Mouse (Mus musculus) hindbrain, embryonic 16.5 days (tissue): ENCODE data around the gene Obox8. TPM values are rescaled to one million over a fixed set of nuclear protein-coding genes. Genes with fewer than 3 reads are reported as not detected.

Source experiments
- ATAC-seq: fragments of 200-750 bp; cut with Nextera tagmentation; 2 replicates; pipeline ENCODE4 v1.8.0; 2017; ENCODE audit warnings: moderate TSS enrichment, moderate library complexity
- H3K27ac ChIP-seq: fragments of 300-500 bp; sonication (generic); 2 replicates; pipeline ENCODE4 v1.5.1; 2014; ENCODE audit warnings: low read depth, mild to moderate bottlenecking, control low read depth, low read length, moderate library complexity
- H3K27me3 ChIP-seq: fragments of 300-500 bp; sonication (generic); replicated peaks from 2 replicates; pipeline ENCODE4 v1.6.1; 2014; ENCODE audit warnings: low read length; ENCODE audit not compliant: control insufficient read depth, insufficient read depth
- H3K36me3 ChIP-seq: fragments of 300-500 bp; sonication (generic); 2 replicates; pipeline ENCODE4 v1.6.1; 2014; ENCODE audit warnings: mild to moderate bottlenecking, low read length, moderate library complexity, mixed read lengths; ENCODE audit not compliant: control insufficient read depth, insufficient read depth
- H3K4me1 ChIP-seq: fragments of 300-500 bp; sonication (generic); 2 replicates; pipeline ENCODE4 v1.6.1; 2014; ENCODE audit warnings: low read depth, low read length; ENCODE audit not compliant: control insufficient read depth, insufficient read depth
- H3K4me2 ChIP-seq: fragments of 300-500 bp; sonication (generic); 2 replicates; pipeline ENCODE4 v1.6.1; 2014; ENCODE audit warnings: mild to moderate bottlenecking, low read length, control low read depth, moderate library complexity
- H3K4me3 ChIP-seq: fragments of 300-500 bp; sonication (generic); 2 replicates; pipeline ENCODE4 v1.5.1; 2014; ENCODE audit warnings: mild to moderate bottlenecking, low read length, control low read depth, moderate library complexity
- H3K9ac ChIP-seq: fragments of 300-500 bp; sonication (generic); 2 replicates; pipeline ENCODE4 v1.6.1; 2014; ENCODE audit warnings: low read depth, mild to moderate bottlenecking, control low read depth, low read length, moderate library complexity
- H3K9me3 ChIP-seq: fragments of 300-500 bp; sonication (generic); 2 replicates; pipeline ENCODE4 v1.6.1; 2014; ENCODE audit warnings: mild to moderate bottlenecking, low read length, moderate library complexity; ENCODE audit not compliant: control insufficient read depth
- WGBS: fragments of 180-500 bp; shearing (Covaris S2); extraction: QIAGEN DNeasy Blood & Tissue Kit; methylation state at CpG from one replicate; pipeline ENCODE4 v1.1.7; 2014; 5-methylcytosine and 5-hydroxymethylcytosine counted together
- polyA plus RNA-seq: library from polyadenylated mRNA; unstranded; fragments of >200 nt; fragmentation: Nextera tagmentation; extraction: Ambion mirVana; gene quantifications from 2 replicates; pipeline ENCODE4 v1.2.1, GENCODE M21; 2015

Gene Obox8
- polyA plus RNA-seq = not detected in 2 replicates

DNA sequence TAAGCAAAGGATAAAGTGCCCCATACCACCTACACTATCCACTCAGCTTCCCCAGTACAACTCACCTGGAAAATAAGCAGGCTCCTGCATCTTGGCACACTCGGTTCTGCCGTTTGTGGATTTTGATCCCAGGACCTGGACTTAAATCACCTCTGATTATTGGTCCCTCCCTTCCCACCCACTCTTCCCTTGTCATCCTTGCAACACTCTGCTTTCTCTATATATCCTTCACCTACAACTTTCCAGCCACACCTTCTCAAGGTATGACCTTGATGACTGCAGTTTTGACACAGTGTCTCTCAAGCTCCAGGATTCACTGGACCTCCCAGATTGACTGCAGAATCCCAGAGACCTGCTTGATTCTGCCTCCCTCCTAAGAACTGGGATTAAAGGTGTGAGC, at the start of gene Obox8:
Gene Obox8 (minus strand): TSS at position 101 of the 400 bp plus-strand sequence.
- 74% methylated on average over 2 of the region's 2 CpGs for WGBS
- no peaks in the 10 kb centered on the region for H3K27me3 ChIP-seq
- H3K9ac ChIP-seq = no peak within 1 kb of the TSS
- no peaks in the 10 kb centered on the region for H3K4me1 ChIP-seq
- no peak within 1 kb of the TSS for H3K4me3 ChIP-seq
- no peaks in the 10 kb centered on the region for H3K36me3 ChIP-seq
- ATAC-seq = no peak
- no peak within 1 kb of the TSS for H3K27ac ChIP-seq
- peaks cover 33% of the 10 kb centered on the region for H3K9me3 ChIP-seq
- no peak within 1 kb of the TSS for H3K4me2 ChIP-seq

DNA sequence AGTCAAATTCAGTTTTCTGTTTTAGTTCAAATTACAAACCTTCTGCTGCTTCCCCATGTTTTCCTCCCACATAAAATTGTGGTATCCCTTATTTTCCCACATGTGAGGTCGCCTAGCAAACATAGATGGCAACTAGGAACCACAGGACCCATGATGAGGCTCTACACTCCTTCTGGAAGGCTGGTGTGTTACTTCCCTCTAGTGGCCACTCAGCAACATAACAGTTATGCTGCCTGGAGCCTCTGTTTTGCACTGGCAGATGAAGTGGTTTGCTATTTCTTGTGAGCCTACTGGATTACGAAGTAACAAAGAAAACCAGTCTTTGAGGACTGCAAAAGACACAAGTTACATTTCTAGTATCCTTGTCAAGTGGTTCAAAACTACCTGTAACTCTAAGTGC, 16.1 kb downstream of the Obox8 start:
- whole genome bisulfite sequencing = 36% methylated on average over 2 of the region's 2 CpGs
- no peak overlapping the region for H3K9ac ChIP-seq
- H3K4me1 ChIP-seq = no peaks in the 10 kb centered on the region
- H3K4me3 ChIP-seq = no peak overlapping the region
- H3K9me3 ChIP-seq = peaks cover 6% of the 10 kb centered on the region
- H3K27me3 ChIP-seq = no peaks in the 10 kb centered on the region
- H3K27ac ChIP-seq = no peak overlapping the region
- H3K4me2 ChIP-seq = no peak overlapping the region
- ATAC-seq = no peak
- no peaks in the 10 kb centered on the region for H3K36me3 ChIP-seq

DNA sequence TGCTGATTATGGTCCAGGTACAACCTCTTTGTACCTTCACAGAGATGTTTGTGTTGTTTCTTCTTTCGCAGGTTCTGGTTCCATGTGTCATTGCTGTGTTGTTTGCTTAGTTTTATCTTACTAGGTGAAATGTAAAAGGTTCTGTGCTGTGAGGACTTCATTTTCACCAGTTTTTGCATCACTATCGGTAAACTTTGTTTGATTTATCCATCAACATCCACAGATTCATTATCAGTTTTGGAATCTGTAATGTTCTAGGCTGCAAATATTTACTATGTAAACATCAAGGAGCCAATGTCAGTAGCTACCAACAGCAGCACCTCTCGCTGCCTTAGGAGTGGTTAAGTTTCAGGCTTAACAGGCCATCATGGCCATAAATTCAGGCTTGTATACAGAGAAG, 24.7 kb downstream of the Obox8 start:
- 91% methylated on average over 3 of the region's 3 CpGs for WGBS
- Histone ChIP-seq H3K36me3 (no peaks in the 10 kb centered on the region), H3K27me3 (no peaks in the 10 kb centered on the region), H3K4me1 (no peaks in the 10 kb centered on the region), H3K9ac (no peak overlapping the region), H3K27ac (no peak overlapping the region), H3K4me3 (no peak overlapping the region), H3K9me3 (peaks cover 19% of the 10 kb centered on the region), H3K4me2 (no peak overlapping the region)
- no peak for ATAC-seq

DNA sequence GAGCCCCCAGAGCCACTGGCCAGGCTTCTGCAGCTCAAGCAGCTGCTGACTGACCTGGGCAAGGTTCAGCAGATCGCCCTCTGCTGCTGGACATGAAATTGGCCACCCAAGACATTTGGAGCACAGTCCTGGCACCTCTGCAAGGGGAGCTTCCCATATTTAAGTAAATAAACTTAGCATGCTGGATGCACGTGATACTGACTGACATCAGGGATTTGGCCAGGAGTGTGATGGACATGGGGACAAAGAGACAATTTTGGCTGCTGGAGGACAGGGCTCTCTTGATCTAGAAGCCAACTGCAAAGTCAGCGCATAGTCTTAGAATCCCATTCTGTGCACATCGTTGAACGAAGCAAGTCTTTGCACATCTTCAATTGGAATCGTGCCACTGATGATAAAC, 25.8 kb downstream of the Obox8 start:
- ATAC-seq = no peak
- no peaks in the 10 kb centered on the region for H3K27me3 ChIP-seq
- H3K9ac ChIP-seq = no peak overlapping the region
- no peaks in the 10 kb centered on the region for H3K4me1 ChIP-seq
- H3K4me3 ChIP-seq = no peak overlapping the region
- 81% methylated on average over 6 of the region's 6 CpGs for WGBS
- H3K27ac ChIP-seq = no peak overlapping the region
- no peak overlapping the region for H3K4me2 ChIP-seq
- H3K9me3 ChIP-seq = peaks cover 19% of the 10 kb centered on the region
- no peaks in the 10 kb centered on the region for H3K36me3 ChIP-seq

Other genes with a start within 250 kb of the Obox8 start
- not detected in 2 replicates for gene Sult2a3, start 210.5 kb downstream of the Obox8 start, polyA plus RNA-seq
- gene Sult2a6, start 78.7 kb downstream of the Obox8 start, polyA plus RNA-seq = not detected in 2 replicates
- not detected in 2 replicates for gene Sult2a8, start 113.2 kb upstream of the Obox8 start, polyA plus RNA-seq
- gene Sult2a7, start 160.7 kb upstream of the Obox8 start, polyA plus RNA-seq = not detected in 2 replicates
- 0.29 TPM in 2 replicates for gene Vmn1r90, start 229.9 kb upstream of the Obox8 start, polyA plus RNA-seq